Mouse (Mus musculus) megakaryocyte, embryonic 14.5 days (primary cell): ENCODE results near the gene Loxl3. TPM values are rescaled to one million over a fixed set of nuclear protein-coding genes. Genes with fewer than 3 reads are reported as not detected.

Experiments
- H3K27me3 ChIP-seq: replicated peaks from 2 replicates; pipeline ENCODE3; 2012; ENCODE audit warnings: inconsistent platforms
- H3K36me3 ChIP-seq: replicated peaks from 2 replicates; pipeline ENCODE3; 2012; ENCODE audit warnings: low read length, inconsistent platforms, mixed read lengths
- H3K4me1 ChIP-seq: 2 replicates; pipeline ENCODE4 v1.6.1; 2012; ENCODE audit warnings: inconsistent platforms
- H3K4me3 ChIP-seq: replicated peaks from 2 replicates; pipeline ENCODE3; 2012; ENCODE audit warnings: moderate library complexity, mild to moderate bottlenecking, inconsistent platforms
- H3K9me3 ChIP-seq: 2 replicates; pipeline ENCODE4 v1.6.1; 2012; ENCODE audit warnings: inconsistent platforms
- FLI1 ChIP-seq: IDR thresholded peaks from 2 replicates; pipeline ENCODE4 v1.6.1; 2012; ENCODE audit warnings: low read length, inconsistent platforms, mixed read lengths
- GATA1 ChIP-seq: IDR thresholded peaks from 3 replicates; pipeline ENCODE4 v1.6.1; 2012; ENCODE audit warnings: mixed read lengths, low read length, inconsistent platforms, borderline replicate concordance
- polyA plus RNA-seq: library from polyadenylated mRNA; stranded (reverse); fragments of >175 nt; gene quantifications from 2 replicates; pipeline ENCODE4 v1.2.3, GENCODE M21; 2012; ENCODE audit warnings: low replicate concordance; ENCODE audit not compliant: insufficient read depth

Loxl3 gene
- 0.40 and 4.2 TPM in 2 replicates for polyA plus RNA-seq

DNA sequence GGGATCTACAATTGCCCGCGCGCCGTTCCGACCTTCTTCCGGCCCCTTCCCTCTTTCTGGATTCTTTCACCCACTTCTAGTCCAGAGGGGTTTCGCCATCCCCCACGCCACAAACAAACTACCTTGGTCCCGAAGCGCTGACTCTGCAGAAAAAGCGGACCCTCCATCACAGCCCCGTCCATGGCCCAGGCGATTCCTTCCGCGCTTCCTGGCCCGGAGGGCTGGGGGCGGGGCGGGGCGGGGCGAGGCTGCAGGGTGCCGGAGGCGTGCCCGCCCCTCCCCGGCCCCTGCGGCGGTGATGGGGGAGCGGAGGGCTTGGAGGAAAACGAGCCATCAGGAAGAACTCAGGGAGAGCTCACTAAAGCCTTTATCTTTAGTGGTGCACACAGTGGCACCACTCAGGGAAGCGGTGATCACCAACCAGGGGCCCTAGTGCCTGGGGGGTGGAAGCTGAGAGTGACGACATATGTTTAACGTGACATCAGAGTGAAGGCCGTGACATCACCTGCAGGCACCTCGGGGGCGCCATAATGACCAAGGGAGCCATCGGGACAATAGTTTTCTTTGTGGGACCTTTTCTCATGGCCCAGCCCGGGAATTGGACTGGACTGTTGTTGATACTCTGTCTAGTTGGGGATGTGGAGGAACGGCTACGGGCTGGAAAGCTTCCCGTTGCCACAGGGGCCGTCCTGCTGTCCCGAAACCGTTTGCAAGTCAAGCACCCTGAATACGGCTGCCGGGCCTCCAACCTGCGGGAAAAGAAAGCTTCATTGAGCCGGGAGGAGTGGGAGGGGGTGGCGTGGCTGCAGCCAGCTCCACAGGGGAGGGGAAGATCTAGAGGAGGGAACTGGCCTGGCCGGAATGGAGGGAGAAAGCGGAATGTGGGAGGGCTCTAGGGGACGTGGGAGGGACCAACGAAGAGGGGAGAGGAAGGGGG, at the start of gene Loxl3, which contains the start of gene Dok1:
TSS of gene Loxl3 (plus strand) at position 925 of the 937 bp plus-strand sequence.
TSS of gene Dok1 (minus strand) at position 223 of the 937 bp plus-strand sequence.
- TF ChIP-seq FLI1: no peak
- no peak for TF ChIP-seq GATA1
- Histone ChIP-seq H3K4me3 (peak within 1 kb of the TSS; percentile 92), H3K27me3 (no peaks in the 10 kb centered on the region), H3K4me1 (peaks cover 88% of the 10 kb centered on the region), H3K9me3 (no peaks in the 10 kb centered on the region), H3K36me3 (peaks cover 60% of the 10 kb centered on the region)

DNA sequence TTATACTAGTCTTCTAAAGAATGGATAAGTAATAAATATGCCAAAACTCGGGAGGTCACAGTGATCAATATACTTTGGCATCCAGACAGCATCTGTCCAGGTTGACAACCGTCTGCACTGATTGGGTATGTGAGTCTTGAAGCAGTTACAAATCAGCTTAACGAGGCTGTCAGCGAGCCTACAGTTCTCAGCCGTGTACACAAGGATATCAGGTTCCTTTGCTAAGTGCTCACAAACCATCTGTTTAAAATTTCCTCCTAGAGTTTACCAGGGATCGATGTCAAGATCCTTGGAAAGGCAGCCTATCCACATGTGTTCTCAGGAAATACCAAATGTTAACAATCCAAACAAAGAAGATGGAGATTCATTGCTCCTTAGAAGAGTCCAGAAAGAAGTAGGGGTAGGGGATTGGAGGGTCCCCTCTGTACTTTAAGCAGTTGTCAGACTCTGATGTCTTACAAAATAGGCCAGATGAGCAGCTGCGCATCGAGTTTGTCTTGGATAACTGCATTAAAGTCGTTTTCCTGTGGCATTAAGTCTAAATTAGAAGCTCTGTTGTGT, 46.5 kb upstream of the Loxl3 start:
- Histone ChIP-seq H3K36me3 (no peaks in the 10 kb centered on the region), H3K4me1 (peaks cover 4% of the 10 kb centered on the region; the same call in 1 of the 2 replicates), H3K9me3 (no peaks in the 10 kb centered on the region), H3K27me3 (peaks cover 17% of the 10 kb centered on the region), H3K4me3 (no peak overlapping the region)
- TF ChIP-seq FLI1 (no peak), GATA1 (no peak)

DNA sequence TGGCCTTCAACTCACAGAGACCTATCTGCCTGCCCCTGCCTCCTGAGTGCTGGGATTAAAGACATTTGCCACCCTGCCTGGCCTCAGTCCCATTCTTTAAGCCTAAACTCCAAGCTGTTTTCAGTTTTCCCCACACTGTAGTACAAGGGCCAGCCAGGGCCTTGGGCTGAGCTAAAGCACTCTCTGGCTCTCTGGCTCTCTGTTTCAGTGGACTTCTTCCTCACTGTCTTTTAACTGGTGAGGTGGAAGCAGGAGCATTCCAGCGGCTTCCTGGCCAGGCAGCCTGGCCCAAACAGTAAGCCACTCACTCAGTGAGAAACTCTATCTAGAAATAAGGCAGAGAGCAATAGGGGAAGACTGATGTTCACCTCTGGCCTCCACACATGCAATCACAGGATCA, 40.3 kb upstream of the Loxl3 start:
- TF ChIP-seq GATA1: no peak
- TF ChIP-seq FLI1: no peak
- H3K4me3 ChIP-seq: no peak overlapping the region
- peaks cover 3% of the 10 kb centered on the region for H3K27me3 ChIP-seq
- H3K36me3 ChIP-seq: no peaks in the 10 kb centered on the region
- peaks cover 38% of the 10 kb centered on the region for H3K4me1 ChIP-seq
- H3K9me3 ChIP-seq: no peaks in the 10 kb centered on the region

DNA sequence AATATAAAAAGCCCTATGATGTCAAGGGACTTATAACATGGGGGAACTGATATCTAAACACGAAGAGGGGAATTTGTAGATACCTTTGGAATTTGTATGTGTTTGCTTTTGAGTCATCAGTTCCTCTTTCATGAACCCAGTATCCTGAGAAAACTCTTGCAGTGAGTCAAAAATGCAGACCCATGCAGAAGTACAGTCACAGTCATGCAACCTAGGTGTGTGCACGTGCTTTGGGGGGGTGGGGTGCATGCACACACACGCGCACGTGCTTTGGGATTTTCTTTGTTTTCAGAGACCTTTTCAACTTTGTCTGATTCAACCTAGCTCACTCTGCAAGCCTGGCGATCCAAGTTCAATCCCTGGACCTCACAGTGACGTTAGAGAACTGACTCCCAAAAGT, 39.6 kb upstream of the Loxl3 start:
- Histone ChIP-seq H3K4me3 (no peak overlapping the region), H3K36me3 (no peaks in the 10 kb centered on the region), H3K9me3 (no peaks in the 10 kb centered on the region), H3K4me1 (peaks cover 45% of the 10 kb centered on the region), H3K27me3 (peaks cover 3% of the 10 kb centered on the region)
- TF ChIP-seq GATA1 (no peak), FLI1 (no peak)

DNA sequence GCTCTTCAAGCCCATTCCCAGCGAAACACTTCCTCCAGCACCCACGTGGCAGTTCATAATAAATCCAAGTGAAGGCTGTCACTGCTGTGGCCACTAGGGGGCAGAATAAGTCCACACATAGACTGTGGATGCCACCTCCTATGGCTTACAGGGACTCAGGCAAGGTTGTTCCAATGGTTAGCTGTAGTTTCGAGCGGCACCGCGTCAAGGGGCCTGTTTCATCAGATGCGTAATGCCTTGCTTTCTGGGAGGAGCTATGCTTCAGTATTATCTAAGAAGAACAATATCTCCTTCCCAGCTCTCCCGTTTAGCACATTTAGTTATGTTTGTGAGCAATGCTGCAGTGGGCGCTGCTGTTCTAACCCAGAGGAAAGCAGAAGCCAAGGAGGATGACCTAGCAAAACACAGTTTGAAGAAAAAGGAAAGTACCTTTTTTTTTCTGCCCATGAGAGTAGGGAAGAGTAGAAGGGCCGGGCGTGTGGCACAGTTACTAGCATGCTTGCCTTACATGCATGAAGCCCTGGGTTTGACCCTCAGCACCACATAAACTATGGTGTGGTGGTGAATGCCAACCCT, 37.1 kb upstream of the Loxl3 start:
- Histone ChIP-seq H3K4me1 (peaks cover 61% of the 10 kb centered on the region), H3K9me3 (no peaks in the 10 kb centered on the region), H3K27me3 (no peaks in the 10 kb centered on the region), H3K4me3 (peak overlapping the region; percentile 91), H3K36me3 (no peaks in the 10 kb centered on the region)
- TF ChIP-seq FLI1 (no peak), GATA1 (no peak)

DNA sequence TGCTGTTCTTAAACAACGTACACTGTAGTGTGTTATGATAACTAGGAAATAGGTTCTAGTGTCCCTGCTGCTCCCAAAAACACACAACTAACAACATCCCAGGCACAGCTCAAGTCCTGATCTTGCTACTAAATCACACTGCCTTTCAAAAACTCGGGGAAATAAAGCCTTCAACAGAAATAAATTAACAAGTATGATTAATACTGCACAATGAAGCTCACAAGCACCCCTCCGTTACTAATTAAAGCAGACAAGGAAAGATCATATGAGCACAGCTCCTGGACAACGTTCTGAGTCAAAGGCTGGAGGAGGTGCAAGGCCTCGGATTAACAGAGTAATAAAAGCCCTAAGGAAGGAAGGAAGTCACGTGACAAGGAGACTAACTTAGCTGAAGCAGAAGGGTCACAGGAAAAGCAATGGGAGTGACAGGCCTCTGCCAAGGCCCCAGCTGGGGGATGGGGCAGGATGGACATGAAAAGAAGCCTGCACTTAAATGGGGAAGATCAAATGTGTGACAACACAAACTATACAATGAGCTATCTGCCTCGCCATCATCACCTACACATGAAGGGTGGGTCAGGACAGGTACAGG, 36.4 kb upstream of the Loxl3 start:
- no peak for TF ChIP-seq FLI1
- no peak for TF ChIP-seq GATA1
- peak overlapping the region; percentile 91 for H3K4me3 ChIP-seq
- no peaks in the 10 kb centered on the region for H3K9me3 ChIP-seq
- H3K4me1 ChIP-seq: peaks cover 69% of the 10 kb centered on the region
- no peaks in the 10 kb centered on the region for H3K36me3 ChIP-seq
- no peaks in the 10 kb centered on the region for H3K27me3 ChIP-seq

DNA sequence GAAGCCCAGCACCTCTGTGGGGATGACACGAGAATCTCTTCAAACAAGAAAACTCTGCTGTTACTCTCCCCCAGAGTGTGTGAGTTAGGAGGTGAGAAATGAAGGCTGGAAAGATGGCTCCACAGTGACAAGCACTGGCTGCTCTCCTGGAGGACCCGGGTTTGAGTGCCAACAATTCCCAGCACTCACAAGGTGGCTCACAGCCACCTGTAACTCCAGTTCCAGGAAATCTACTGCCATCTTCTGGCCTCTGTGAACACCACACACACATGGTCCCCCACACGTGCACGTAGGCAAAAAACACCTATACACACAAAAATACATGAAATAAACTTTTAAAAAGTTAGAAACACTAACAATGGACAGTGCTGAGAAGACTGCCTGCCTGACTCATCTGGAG, 35.6 kb upstream of the Loxl3 start:
- TF ChIP-seq GATA1: no peak
- no peak for TF ChIP-seq FLI1
- H3K4me1 ChIP-seq: peaks cover 72% of the 10 kb centered on the region
- H3K9me3 ChIP-seq: no peaks in the 10 kb centered on the region
- H3K4me3 ChIP-seq: peak overlapping the region; percentile 91
- no peaks in the 10 kb centered on the region for H3K36me3 ChIP-seq
- H3K27me3 ChIP-seq: no peaks in the 10 kb centered on the region

DNA sequence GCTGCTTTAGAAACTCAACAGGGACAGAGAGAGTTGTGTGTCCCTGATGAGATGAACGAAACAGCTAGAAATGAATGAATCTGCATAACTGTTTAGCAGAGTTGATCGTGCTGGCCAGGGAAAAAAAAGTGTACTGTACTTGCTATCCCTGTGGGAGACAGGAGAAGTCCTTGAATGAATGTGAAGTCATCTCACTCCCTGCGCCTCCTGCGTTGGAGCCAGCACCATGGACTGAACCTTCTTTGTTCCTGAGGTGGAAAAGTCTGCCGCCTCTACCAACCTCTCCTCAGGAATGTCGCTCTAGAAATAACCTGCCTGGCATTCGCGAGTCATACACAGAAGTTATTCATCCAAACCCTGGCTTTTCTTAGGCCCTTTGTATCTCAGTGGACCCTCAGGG, 34.0 kb upstream of the Loxl3 start:
- Histone ChIP-seq H3K4me3 (no peak overlapping the region), H3K4me1 (peaks cover 83% of the 10 kb centered on the region), H3K27me3 (no peaks in the 10 kb centered on the region), H3K9me3 (no peaks in the 10 kb centered on the region), H3K36me3 (no peaks in the 10 kb centered on the region)
- TF ChIP-seq GATA1 (no peak), FLI1 (no peak)

DNA sequence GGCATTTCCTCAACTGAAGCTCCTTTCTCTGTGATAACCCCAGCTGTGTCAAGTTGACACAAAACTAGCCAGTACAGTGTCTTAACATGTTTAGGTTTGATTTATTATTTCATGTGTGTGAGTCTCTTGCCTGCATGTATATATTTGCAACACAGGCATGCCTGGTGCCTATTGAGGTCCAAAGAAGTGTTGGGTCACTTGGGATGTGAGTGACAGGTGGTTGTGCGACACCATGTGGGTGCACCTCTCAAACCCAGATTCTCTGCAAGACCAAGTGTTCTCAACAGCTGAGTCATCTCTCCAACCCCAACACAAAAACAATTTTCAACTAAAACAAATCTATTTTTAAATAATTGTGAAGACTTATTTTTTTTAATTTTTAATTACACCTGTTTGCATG, 30.9 kb upstream of the Loxl3 start:
- Histone ChIP-seq H3K4me3 (no peak overlapping the region), H3K36me3 (no peaks in the 10 kb centered on the region), H3K27me3 (no peaks in the 10 kb centered on the region), H3K9me3 (no peaks in the 10 kb centered on the region), H3K4me1 (peaks cover 89% of the 10 kb centered on the region)
- no peak for TF ChIP-seq FLI1
- no peak for TF ChIP-seq GATA1

DNA sequence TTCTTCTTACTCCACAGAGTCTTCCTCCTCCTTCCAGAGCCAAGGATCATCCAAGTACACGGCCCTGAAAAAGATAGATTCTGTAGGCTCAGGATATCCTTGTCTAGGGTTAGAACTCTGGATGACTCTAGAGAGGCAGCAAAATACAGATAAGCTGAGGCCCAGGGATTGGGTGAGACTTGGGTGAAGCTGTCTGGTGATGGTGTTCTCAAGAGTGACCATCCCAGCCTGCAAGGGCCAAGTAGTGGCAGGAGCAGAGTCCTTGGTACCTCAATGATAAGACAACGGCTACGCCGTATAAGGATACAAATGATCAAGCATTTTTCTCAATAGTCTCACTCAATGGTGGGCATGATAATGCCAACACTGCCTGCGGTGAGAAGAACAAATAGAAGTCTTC, 30.1 kb upstream of the Loxl3 start:
- Histone ChIP-seq H3K27me3 (no peaks in the 10 kb centered on the region), H3K36me3 (no peaks in the 10 kb centered on the region), H3K4me1 (peaks cover 89% of the 10 kb centered on the region), H3K4me3 (peak overlapping the region; percentile 79), H3K9me3 (no peaks in the 10 kb centered on the region)
- TF ChIP-seq FLI1: no peak
- TF ChIP-seq GATA1: no peak
